Mouse (Mus musculus): ENCODE results near the gene Trim46. TPM values are rescaled to one million over a fixed set of nuclear protein-coding genes. Genes with fewer than 3 reads are reported as not detected.

The Trim46 gene
- total and polyA plus RNA-seq, 2 experiments from 2014 or later = 0.08 to 0.45 TPM

DNA sequence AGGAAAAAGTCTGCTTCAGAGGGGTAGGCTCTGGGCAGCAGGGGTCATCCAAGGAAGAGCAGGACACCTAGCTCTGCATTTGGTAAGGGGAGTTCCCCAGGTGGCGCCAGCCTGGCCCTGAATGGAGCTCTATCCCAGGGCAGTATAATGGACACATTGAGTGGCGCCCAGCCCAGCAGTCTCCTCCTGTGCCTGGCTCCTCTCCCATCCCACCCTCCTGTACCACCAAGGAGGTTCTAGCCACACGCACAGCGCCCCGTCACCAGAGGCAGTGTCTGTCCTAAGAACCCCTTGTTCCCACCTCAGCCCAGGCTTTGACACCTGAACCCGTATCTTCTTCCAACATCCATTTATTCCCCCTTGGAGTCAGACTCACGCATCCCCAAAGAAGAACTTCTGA, 36.4 kb downstream of the Trim46 start:
- Histone ChIP-seq H3K4me1 (ENCODE audit: control insufficient read depth, insufficient read depth) (peaks cover 7% of the 10 kb centered on the region), H3K9ac (replicated peaks; ENCODE audit: low read depth, low read length) (no peak overlapping the region), H3K27ac (ENCODE audit: low read depth) (no peak overlapping the region), H3K9me3 (replicated peaks; ENCODE audit: control insufficient read depth, low read length) (no peaks in the 10 kb centered on the region), H3K4me3 (ENCODE audit: low read depth, low read length) (no peak overlapping the region), H3K4me2 (ENCODE audit: low read depth, low read length) (no peak overlapping the region), H3K27me3 (ENCODE audit: control insufficient read depth, insufficient read depth, low read length) (no peaks in the 10 kb centered on the region), H3K36me3 (replicated peaks; ENCODE audit: control insufficient read depth, insufficient read depth, low read length) (peaks cover 59% of the 10 kb centered on the region)
- no peak for DNase-seq (ENCODE audit: low spot score)
- 92% methylated on average over 7 of the region's 7 CpGs for WGBS
- ATAC-seq (ENCODE audit: insufficient read depth, low read depth) = no peak
- TF ChIP-seq EP300 (IDR thresholded peaks at IDR 0.05; ENCODE audit: low read depth) (no peak), CTCF (IDR thresholded peaks at IDR 0.05; ENCODE audit: low read depth) (no peak)

DNA sequence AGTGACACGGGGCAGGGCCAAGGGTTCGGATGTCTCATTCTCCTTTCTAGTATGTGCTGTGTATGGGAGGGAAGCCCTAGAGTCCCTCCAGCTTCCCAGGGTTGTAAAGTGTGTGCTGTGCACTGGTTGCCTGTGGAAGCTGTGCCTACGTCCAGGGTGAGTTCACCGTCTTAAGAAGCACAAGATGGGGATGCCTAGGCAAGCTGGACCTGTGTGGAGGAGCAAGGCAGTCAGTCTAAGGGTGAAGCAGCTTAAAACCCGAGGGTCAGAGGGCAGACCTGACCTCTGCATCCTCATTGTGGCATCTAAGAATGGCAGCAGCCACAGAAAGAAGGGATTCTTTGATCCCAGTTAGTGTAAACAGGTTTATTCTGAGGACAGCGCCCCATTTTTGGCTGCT, 37.4 kb downstream of the Trim46 start:
- ATAC-seq (ENCODE audit: insufficient read depth, low read depth) (no peak), DNase-seq (ENCODE audit: low spot score) (no peak)
- Histone ChIP-seq H3K4me2 (ENCODE audit: low read depth, low read length) (no peak overlapping the region), H3K9ac (replicated peaks; ENCODE audit: low read depth, low read length) (no peak overlapping the region), H3K36me3 (replicated peaks; ENCODE audit: control insufficient read depth, insufficient read depth, low read length) (peaks cover 65% of the 10 kb centered on the region), H3K27me3 (ENCODE audit: control insufficient read depth, insufficient read depth, low read length) (no peaks in the 10 kb centered on the region), H3K4me1 (ENCODE audit: control insufficient read depth, insufficient read depth) (peaks cover 7% of the 10 kb centered on the region), H3K27ac (ENCODE audit: low read depth) (no peak overlapping the region), H3K9me3 (replicated peaks; ENCODE audit: control insufficient read depth, low read length) (no peaks in the 10 kb centered on the region), H3K4me3 (ENCODE audit: low read depth, low read length) (no peak overlapping the region)
- WGBS = 83% methylated on average over 6 of the region's 6 CpGs
- TF ChIP-seq EP300 (IDR thresholded peaks at IDR 0.05; ENCODE audit: low read depth) (no peak), CTCF (IDR thresholded peaks at IDR 0.05; ENCODE audit: low read depth) (no peak)

DNA sequence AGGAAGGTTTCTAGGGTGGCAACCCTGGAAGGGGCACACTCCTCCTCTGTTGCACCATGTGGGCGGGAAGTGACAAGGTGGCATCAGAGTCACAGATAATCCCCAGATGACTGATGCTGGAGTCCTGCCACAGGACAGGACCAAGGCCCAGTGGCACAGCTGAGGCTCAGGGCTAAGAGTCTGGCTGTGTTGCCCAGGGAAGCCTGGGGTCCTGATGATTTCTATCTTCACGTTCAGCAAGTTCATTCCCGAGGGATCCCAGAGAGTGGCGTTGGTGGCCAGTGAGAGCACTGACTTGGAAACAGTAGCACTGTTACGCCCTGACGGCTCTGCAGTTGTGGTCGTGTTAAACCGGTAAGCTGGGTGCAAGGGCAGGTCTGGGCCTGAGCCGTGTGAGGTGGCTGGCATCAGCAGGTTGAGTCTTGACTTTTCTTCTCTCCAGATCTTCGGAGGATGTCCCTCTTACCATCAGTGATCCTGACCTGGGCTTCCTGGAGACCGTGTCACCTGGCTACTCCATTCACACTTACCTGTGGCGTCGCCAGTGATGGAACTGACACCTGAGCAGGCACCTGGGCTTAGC, 37.9 kb downstream of the Trim46 start:
- DNase-seq (ENCODE audit: low spot score) (no peak), ATAC-seq (ENCODE audit: insufficient read depth, low read depth) (no peak)
- no peak overlapping the region for H3K4me2 ChIP-seq (ENCODE audit: low read depth, low read length)
- H3K36me3 ChIP-seq (replicated peaks; ENCODE audit: control insufficient read depth, insufficient read depth, low read length) = peaks cover 65% of the 10 kb centered on the region
- no peak overlapping the region for H3K4me3 ChIP-seq (ENCODE audit: low read depth, low read length)
- no peak overlapping the region for H3K27ac ChIP-seq (ENCODE audit: low read depth)
- TF ChIP-seq EP300 (IDR thresholded peaks at IDR 0.05; ENCODE audit: low read depth) = no peak
- TF ChIP-seq CTCF (IDR thresholded peaks at IDR 0.05; ENCODE audit: low read depth) = no peak
- no peaks in the 10 kb centered on the region for H3K9me3 ChIP-seq (replicated peaks; ENCODE audit: control insufficient read depth, low read length)
- no peaks in the 10 kb centered on the region for H3K27me3 ChIP-seq (ENCODE audit: control insufficient read depth, insufficient read depth, low read length)
- H3K4me1 ChIP-seq (ENCODE audit: control insufficient read depth, insufficient read depth) = peaks cover 8% of the 10 kb centered on the region
- H3K9ac ChIP-seq (replicated peaks; ENCODE audit: low read depth, low read length) = no peak overlapping the region
- WGBS = 87% methylated on average over 13 of the region's 13 CpGs

- no peak for DNase-seq (ENCODE audit: low spot score)
- H3K9me3 ChIP-seq (replicated peaks; ENCODE audit: control insufficient read depth, low read length) = no peaks in the 10 kb centered on the region
- TF ChIP-seq CTCF (IDR thresholded peaks at IDR 0.05; ENCODE audit: low read depth) = no peak
- no peak for TF ChIP-seq EP300 (IDR thresholded peaks at IDR 0.05; ENCODE audit: low read depth)
- no peaks in the 10 kb centered on the region for H3K27me3 ChIP-seq (ENCODE audit: control insufficient read depth, insufficient read depth, low read length)
- ATAC-seq (ENCODE audit: insufficient read depth, low read depth) = no peak
- no peak overlapping the region for H3K4me2 ChIP-seq (ENCODE audit: low read depth, low read length)
- no peak overlapping the region for H3K27ac ChIP-seq (ENCODE audit: low read depth)
- peaks cover 5% of the 10 kb centered on the region for H3K4me1 ChIP-seq (ENCODE audit: control insufficient read depth, insufficient read depth)
- no peak overlapping the region for H3K4me3 ChIP-seq (ENCODE audit: low read depth, low read length)
- H3K36me3 ChIP-seq (replicated peaks; ENCODE audit: control insufficient read depth, insufficient read depth, low read length) = peaks cover 62% of the 10 kb centered on the region
- H3K9ac ChIP-seq (replicated peaks; ENCODE audit: low read depth, low read length) = no peak overlapping the region
- 77% methylated on average over 2 of the region's 2 CpGs for WGBS
Measured at GRCm38 (mm10) chr3:89206695-89207094, 39.4 kb downstream of the Trim46 start.

GRCm38 (mm10) chr3:89206079-89206478, 40.0 kb downstream of the Trim46 start:
- no peaks in the 10 kb centered on the region for H3K27me3 ChIP-seq (ENCODE audit: control insufficient read depth, insufficient read depth, low read length)
- TF ChIP-seq EP300 (IDR thresholded peaks at IDR 0.05; ENCODE audit: low read depth) = no peak
- no peak overlapping the region for H3K27ac ChIP-seq (ENCODE audit: low read depth)
- H3K4me3 ChIP-seq (ENCODE audit: low read depth, low read length) = no peak overlapping the region
- no peak overlapping the region for H3K9ac ChIP-seq (replicated peaks; ENCODE audit: low read depth, low read length)
- H3K9me3 ChIP-seq (replicated peaks; ENCODE audit: control insufficient read depth, low read length) = no peaks in the 10 kb centered on the region
- ATAC-seq (ENCODE audit: insufficient read depth, low read depth) (no peak), DNase-seq (ENCODE audit: low spot score) (no peak)
- peaks cover 5% of the 10 kb centered on the region for H3K4me1 ChIP-seq (ENCODE audit: control insufficient read depth, insufficient read depth)
- 88% methylated on average over 7 of the region's 7 CpGs for WGBS
- H3K36me3 ChIP-seq (replicated peaks; ENCODE audit: control insufficient read depth, insufficient read depth, low read length) = peaks cover 62% of the 10 kb centered on the region
- H3K4me2 ChIP-seq (ENCODE audit: low read depth, low read length) = no peak overlapping the region

GRCm38 (mm10) chr3:89203142-89203514, 43.0 kb downstream of the Trim46 start:
- H3K9me3 ChIP-seq (replicated peaks; ENCODE audit: control insufficient read depth, low read length) = no peaks in the 10 kb centered on the region
- no peaks in the 10 kb centered on the region for H3K27me3 ChIP-seq (ENCODE audit: control insufficient read depth, insufficient read depth, low read length)
- TF ChIP-seq CTCF (IDR thresholded peaks at IDR 0.05; ENCODE audit: low read depth) (no peak), EP300 (IDR thresholded peaks at IDR 0.05; ENCODE audit: low read depth) (no peak)
- peaks cover 5% of the 10 kb centered on the region for H3K4me1 ChIP-seq (ENCODE audit: control insufficient read depth, insufficient read depth)
- ATAC-seq (ENCODE audit: insufficient read depth, low read depth) (no peak), DNase-seq (ENCODE audit: low spot score) (no peak)
- H3K4me3 ChIP-seq (ENCODE audit: low read depth, low read length) = peak overlapping the region; percentile 49
- H3K9ac ChIP-seq (replicated peaks; ENCODE audit: low read depth, low read length) = peak overlapping the region; percentile 34
- WGBS = 38% methylated on average over 5 of the region's 5 CpGs
- peak overlapping the region; percentile 62 for H3K4me2 ChIP-seq (ENCODE audit: low read depth, low read length)
- H3K27ac ChIP-seq (ENCODE audit: low read depth) = no peak overlapping the region
- peaks cover 37% of the 10 kb centered on the region for H3K36me3 ChIP-seq (replicated peaks; ENCODE audit: control insufficient read depth, insufficient read depth, low read length)

All from heart, postnatal 0 days (tissue).